Mouse (Mus musculus) thymus, adult 2 months (tissue): ENCODE measurements at regions not wholly inside any gene's neighbourhood (a gene's known extent, or its start where the extent isn't known, plus 50 kb on each side); places are given as distances from the start of the nearest gene placed in this dataset.

Source experiments
- CTCF ChIP-seq: fragments of 200-500 bp; IDR thresholded peaks from 2 replicates; pipeline ENCODE4 v1.5.1; 2012; ENCODE audit warnings: mild to moderate bottlenecking, control low read depth, low read length, moderate library complexity, borderline replicate concordance; ENCODE audit not compliant: control insufficient read depth, poor library complexity, insufficient read depth; ENCODE audit errors: extremely low read depth
- POLR2A ChIP-seq: fragments of 200-500 bp; IDR thresholded peaks from 2 replicates; pipeline ENCODE4 v1.6.1; 2012; ENCODE audit warnings: mild to moderate bottlenecking, low read length, control low read depth, moderate library complexity; ENCODE audit not compliant: control insufficient read depth, poor library complexity, insufficient read depth; ENCODE audit errors: extremely low read depth

DNA sequence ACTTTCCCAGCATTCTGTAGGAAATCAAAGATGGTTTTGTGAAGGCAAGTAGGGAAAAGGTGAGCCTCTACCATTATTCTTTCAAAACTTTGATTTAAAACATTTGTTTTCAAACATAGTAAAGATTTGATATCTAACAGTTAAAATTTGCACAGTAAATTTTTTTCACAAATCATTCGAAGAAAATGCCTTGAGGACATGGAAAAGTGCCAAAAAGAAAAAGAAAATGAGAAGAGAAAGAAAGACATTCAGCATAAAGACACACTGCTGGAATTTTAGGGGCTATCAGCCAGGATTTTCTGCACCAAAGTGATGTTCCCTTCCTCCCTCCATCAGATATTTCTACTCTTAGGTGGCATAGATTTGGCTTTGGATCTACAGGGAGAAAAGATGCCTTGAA lies 90.2 kb downstream of the Rdh14 start:
- no peak for TF ChIP-seq POLR2A
- no peak for TF ChIP-seq CTCF
